Mouse (Mus musculus) kidney, postnatal 36 days (tissue): ENCODE results near the gene Zfyve27.

Source experiments
- DNase-seq, 2 experiments: peaks; one replicate each; pipeline ENCODE4 v3.0.0; 2021 to 2022; ENCODE audit warnings: mixed read lengths in 2 of 2

The Zfyve27 gene

DNA sequence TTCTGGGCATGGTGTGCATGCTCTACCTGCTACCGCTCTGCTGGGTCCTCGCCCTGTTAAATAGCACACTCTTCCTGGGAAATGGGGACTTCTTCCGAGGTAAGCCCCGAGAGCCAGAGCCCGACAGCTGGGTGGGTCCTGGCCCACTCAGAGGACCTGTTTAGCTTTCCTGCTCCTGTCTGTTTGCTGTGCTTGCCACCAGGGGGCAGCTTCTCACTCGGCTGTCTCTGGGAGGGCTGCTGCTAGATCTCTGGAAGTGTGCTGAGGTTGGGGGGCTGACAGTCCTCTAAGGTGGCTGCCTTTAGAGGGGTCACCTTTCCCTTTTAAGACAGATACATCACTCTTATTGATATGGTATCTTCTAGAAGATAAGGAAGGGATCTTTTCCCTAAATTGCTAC lies 18.9 kb downstream of the Zfyve27 start:
- DNase-seq = peak in 1 of 2 experiments; percentile 45

GRCm38 (mm10) chr19:42189735-42190134 lies 26.0 kb downstream of the Zfyve27 start:
- no peak for DNase-seq

DNA sequence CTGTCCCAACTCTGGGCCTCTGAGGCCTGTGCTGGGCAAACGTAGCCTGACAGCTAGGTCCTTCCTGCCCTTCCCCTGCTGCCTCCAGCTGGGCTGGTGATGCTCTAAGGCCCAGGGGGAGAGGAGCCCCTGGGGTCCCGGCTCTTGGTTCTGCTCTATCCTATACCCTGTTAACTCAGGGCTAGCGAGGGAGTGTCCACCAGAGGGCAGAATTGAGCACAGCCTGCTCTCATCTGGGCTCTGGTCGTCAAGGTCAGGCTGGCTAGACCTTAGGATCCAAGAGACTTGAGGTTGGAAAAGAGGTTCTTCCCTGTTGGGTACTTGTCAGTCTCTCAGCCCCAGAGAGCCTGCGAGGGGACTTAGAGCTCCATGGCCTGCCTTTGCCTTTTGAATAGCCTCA lies 26.7 kb downstream of the Zfyve27 start:
- peak; percentile 59 to 83 for DNase-seq

GRCm38 (mm10) chr19:42193311-42193710 lies 29.6 kb downstream of the Zfyve27 start:
- DNase-seq = no peak

- DNase-seq = peak; percentile 8 to 43
These were observed 32.6 kb downstream of the Zfyve27 start for GRCm38 (mm10) chr19:42196378-42196777.

DNA sequence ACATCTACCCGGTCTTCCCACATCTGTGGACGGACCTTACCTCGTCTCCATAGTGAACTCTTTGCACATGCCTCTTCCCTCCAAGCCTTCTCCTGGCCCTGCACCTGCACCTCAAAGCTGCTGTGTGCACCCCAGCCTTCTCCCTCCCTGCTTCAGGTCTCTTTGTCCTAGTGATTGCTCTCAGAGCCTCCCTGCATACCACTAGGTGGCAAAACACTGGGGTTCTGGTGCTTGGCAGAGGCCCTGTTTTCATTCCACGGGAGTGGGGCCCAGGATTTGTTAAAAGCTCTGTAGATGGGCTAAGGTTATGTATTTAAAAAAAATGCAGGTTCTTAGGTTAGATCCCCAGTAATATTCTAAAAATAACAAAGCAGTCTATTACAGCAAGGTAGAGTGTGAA lies 33.3 kb downstream of the Zfyve27 start:
- DNase-seq = no peak

- no peak for DNase-seq
These were observed 34.3 kb downstream of the Zfyve27 start for GRCm38 (mm10) chr19:42198026-42198425.

GRCm38 (mm10) chr19:42201696-42202381 lies 38.1 kb downstream of the Zfyve27 start, which contains the start of gene Sfrp5:
Sfrp5 (minus strand) TSS chr19:42202252.
- no peak for DNase-seq

GRCm38 (mm10) chr19:42202467-42202866 lies 38.7 kb downstream of the Zfyve27 start:
- DNase-seq = no peak

- DNase-seq = peak in 1 of 2 experiments; percentile 8
These were observed 40.6 kb downstream of the Zfyve27 start for GRCm38 (mm10) chr19:42204306-42204705.

- no peak for DNase-seq
These were observed 41.5 kb downstream of the Zfyve27 start for GRCm38 (mm10) chr19:42205201-42205600.

- no peak for DNase-seq
These were observed 45.7 kb downstream of the Zfyve27 start for GRCm38 (mm10) chr19:42209485-42209884.

DNA sequence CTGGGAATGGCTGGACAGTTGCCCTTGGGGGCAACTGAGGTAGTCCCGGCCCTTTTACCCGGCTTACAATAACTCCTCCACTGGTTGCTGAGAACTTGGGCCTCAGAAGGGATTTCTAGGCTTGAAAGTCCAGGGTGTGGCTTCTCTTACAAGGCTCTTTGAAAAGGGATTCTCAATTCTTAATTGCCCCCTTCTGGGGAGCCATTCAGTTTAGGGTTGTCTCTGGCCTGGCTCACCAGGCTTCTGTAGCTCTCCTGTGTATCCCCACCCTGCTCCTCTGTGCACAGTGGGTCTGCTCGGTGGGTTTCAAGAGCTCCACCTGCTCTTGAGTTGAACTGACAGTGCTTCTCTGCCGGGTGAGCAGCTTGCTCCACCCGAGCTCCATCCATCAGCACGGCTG lies 46.2 kb downstream of the Zfyve27 start:
- no peak for DNase-seq

- no peak for DNase-seq
These were observed 48.2 kb downstream of the Zfyve27 start for GRCm38 (mm10) chr19:42211936-42212335.

DNA sequence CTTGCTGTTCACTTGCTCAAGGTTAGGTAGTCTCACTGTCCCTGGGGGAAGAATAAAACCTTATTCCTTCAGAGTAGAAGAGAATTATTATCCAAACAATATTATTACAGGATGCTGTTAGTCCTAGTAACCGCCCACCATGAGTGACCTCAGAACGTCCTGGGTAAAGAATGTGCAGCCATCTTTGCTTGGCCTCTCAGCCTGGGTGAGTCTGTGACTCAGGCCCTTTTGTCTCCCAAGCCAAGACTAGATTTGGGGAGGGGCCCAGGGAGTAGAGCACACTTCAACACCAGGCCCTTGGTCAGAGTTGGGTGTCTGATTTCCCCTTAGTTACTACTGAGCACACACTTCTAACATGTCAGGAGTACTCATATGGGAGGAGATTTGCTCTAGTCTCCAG lies 50.9 kb downstream of the Zfyve27 start:
- no peak for DNase-seq

GRCm38 (mm10) chr19:42216699-42217373 lies 53.1 kb downstream of the Zfyve27 start:
- no peak for DNase-seq

- DNase-seq = peak in 1 of 2 experiments; percentile 42
These were observed 53.6 kb downstream of the Zfyve27 start for GRCm38 (mm10) chr19:42217374-42217763.

DNA sequence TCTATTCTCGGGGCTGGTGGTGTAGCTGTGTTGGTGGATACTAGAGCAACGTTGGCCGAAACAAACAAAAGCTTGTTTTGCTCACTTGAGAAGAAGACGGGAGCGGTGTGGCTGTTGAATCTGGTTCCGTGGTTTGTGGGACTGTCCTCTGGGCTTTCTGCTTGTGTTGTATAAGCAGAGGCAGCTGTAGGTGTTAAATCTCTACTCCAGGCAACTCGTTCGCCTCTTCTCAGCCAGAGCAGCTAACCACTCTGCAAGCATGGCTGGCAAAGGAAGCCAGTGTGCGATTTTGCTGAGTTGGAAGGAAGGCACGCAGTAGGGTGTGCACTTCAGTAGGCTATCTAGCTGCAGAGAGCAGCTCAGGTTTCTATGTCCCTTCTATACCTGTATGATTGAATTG lies 62.7 kb downstream of the Zfyve27 start:
- no peak for DNase-seq

GRCm38 (mm10) chr19:42229499-42230287 lies 65.9 kb downstream of the Zfyve27 start:
- DNase-seq = no peak

DNA sequence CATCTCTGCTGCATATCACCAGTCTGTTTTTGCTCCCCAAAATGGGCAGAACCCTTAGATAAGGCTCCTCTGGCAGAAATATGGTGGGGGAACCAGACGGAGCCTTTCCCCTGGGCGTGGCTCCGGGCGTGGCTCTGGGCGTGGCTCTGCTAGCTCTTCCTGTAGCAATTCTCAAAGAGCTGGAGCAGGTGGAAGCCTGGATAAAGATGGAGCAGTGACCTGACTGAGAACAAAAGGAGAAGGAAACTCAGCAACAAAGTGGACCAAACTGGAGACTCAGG lies 66.5 kb downstream of the Zfyve27 start:
- DNase-seq = no peak

- DNase-seq = peak; percentile 4 to 18
These were observed 67.2 kb downstream of the Zfyve27 start for GRCm38 (mm10) chr19:42230986-42231385.

GRCm38 (mm10) chr19:42237602-42238340 lies 74.0 kb downstream of the Zfyve27 start:
- DNase-seq = no peak

DNA sequence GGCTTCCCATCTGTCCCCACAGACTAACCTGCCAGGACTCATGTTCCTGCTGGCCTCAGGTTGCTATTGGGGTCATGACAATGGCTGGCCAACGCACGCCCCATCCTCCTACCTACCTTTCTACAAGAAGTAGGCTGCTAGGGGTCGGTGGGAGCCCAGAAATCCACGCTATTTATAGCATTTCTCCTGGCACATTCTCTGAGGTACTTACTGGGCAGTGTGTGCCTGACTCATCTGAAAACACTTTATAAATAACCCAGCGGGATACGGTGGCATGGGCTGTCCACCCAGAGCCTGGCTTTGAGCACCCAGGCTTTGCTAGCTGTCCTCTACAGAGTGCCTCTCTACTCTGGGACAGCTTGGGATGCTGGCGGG lies 74.6 kb downstream of the Zfyve27 start:
- DNase-seq = no peak
